Mouse (Mus musculus): ENCODE measurements at regions not wholly inside any gene's neighbourhood (a gene's known extent, or its start where the extent isn't known, plus 50 kb on each side); places are given as distances from the start of the nearest gene placed in this dataset.

GRCm38 (mm10) chr7:115086542-115087448 lies 343.3 kb downstream of the Insc start:
- WGBS: 80% methylated on average over 4 of the region's 4 CpGs
- Histone ChIP-seq H3K4me2 (replicated peaks; ENCODE audit: low read depth, low read length) (no peak overlapping the region), H3K9me3 (ENCODE audit: control insufficient read depth, low read length) (no peaks in the 10 kb centered on the region), H3K4me1 (replicated peaks; ENCODE audit: control insufficient read depth, insufficient read depth, low read length) (no peaks in the 10 kb centered on the region), H3K27ac (ENCODE audit: low read depth, low read length) (no peak overlapping the region), H3K4me3 (ENCODE audit: low read depth, low read length) (no peak overlapping the region), H3K9ac (ENCODE audit: low read depth, low read length) (no peak overlapping the region), H3K27me3 (ENCODE audit: control insufficient read depth, insufficient read depth, low read length) (no peaks in the 10 kb centered on the region), H3K36me3 (ENCODE audit: control insufficient read depth, insufficient read depth, low read length) (no peaks in the 10 kb centered on the region)
- DNase-seq (ENCODE audit: low spot score): no peak
- ATAC-seq (ENCODE audit: low FRiP score): no peak

- H3K4me1 ChIP-seq (replicated peaks; ENCODE audit: control insufficient read depth, insufficient read depth, low read length): no peaks in the 10 kb centered on the region
- H3K4me2 ChIP-seq (replicated peaks; ENCODE audit: low read depth, low read length): no peak overlapping the region
- no peaks in the 10 kb centered on the region for H3K9me3 ChIP-seq (ENCODE audit: control insufficient read depth, low read length)
- no peaks in the 10 kb centered on the region for H3K36me3 ChIP-seq (ENCODE audit: control insufficient read depth, insufficient read depth, low read length)
- ATAC-seq (ENCODE audit: low FRiP score) (no peak), DNase-seq (ENCODE audit: low spot score) (no peak)
- H3K27ac ChIP-seq (ENCODE audit: low read depth, low read length): no peak overlapping the region
- no peak overlapping the region for H3K9ac ChIP-seq (ENCODE audit: low read depth, low read length)
- no peak overlapping the region for H3K4me3 ChIP-seq (ENCODE audit: low read depth, low read length)
- no peaks in the 10 kb centered on the region for H3K27me3 ChIP-seq (ENCODE audit: control insufficient read depth, insufficient read depth, low read length)
- 96% methylated on average over 3 of the region's 3 CpGs for WGBS
Observed at GRCm38 (mm10) chr7:115092481-115093050, 349.1 kb downstream of the Insc start.

GRCm38 (mm10) chr7:115106041-115106440 lies 362.5 kb downstream of the Insc start:
- DNase-seq (ENCODE audit: low spot score) (no peak), ATAC-seq (ENCODE audit: low FRiP score) (no peak)
- 83% methylated on average over 2 of the region's 2 CpGs for WGBS
- Histone ChIP-seq H3K27me3 (ENCODE audit: control insufficient read depth, insufficient read depth, low read length) (no peaks in the 10 kb centered on the region), H3K27ac (ENCODE audit: low read depth, low read length) (no peak overlapping the region), H3K4me3 (ENCODE audit: low read depth, low read length) (no peak overlapping the region), H3K9me3 (ENCODE audit: control insufficient read depth, low read length) (no peaks in the 10 kb centered on the region), H3K9ac (ENCODE audit: low read depth, low read length) (no peak overlapping the region), H3K36me3 (ENCODE audit: control insufficient read depth, insufficient read depth, low read length) (no peaks in the 10 kb centered on the region), H3K4me2 (replicated peaks; ENCODE audit: low read depth, low read length) (no peak overlapping the region), H3K4me1 (replicated peaks; ENCODE audit: control insufficient read depth, insufficient read depth, low read length) (no peaks in the 10 kb centered on the region)

- Histone ChIP-seq H3K36me3 (ENCODE audit: control insufficient read depth, insufficient read depth, low read length) (no peaks in the 10 kb centered on the region), H3K9ac (ENCODE audit: low read depth, low read length) (no peak overlapping the region), H3K4me2 (replicated peaks; ENCODE audit: low read depth, low read length) (no peak overlapping the region), H3K27ac (ENCODE audit: low read depth, low read length) (no peak overlapping the region), H3K9me3 (ENCODE audit: control insufficient read depth, low read length) (no peaks in the 10 kb centered on the region), H3K4me1 (replicated peaks; ENCODE audit: control insufficient read depth, insufficient read depth, low read length) (no peaks in the 10 kb centered on the region), H3K27me3 (ENCODE audit: control insufficient read depth, insufficient read depth, low read length) (no peaks in the 10 kb centered on the region), H3K4me3 (ENCODE audit: low read depth, low read length) (no peak overlapping the region)
- no peak for DNase-seq (ENCODE audit: low spot score)
- no peak for ATAC-seq (ENCODE audit: low FRiP score)
- WGBS: 56% methylated on average over 3 of the region's 3 CpGs
Observed at GRCm38 (mm10) chr7:115112282-115112681, 368.8 kb downstream of the Insc start.

- 51% methylated on average over 2 of the region's 2 CpGs for WGBS
- DNase-seq (ENCODE audit: low spot score): peak; percentile 13
Observed at GRCm38 (mm10) chr7:115123283-115123682, 379.8 kb downstream of the Insc start.

GRCm38 (mm10) chr7:115129001-115129400 lies 385.5 kb downstream of the Insc start:
- H3K27me3 ChIP-seq (ENCODE audit: control insufficient read depth, insufficient read depth, low read length): no peaks in the 10 kb centered on the region
- H3K9ac ChIP-seq (ENCODE audit: low read depth, low read length): no peak overlapping the region
- H3K9me3 ChIP-seq (ENCODE audit: control insufficient read depth, low read length): no peaks in the 10 kb centered on the region
- H3K4me2 ChIP-seq (replicated peaks; ENCODE audit: low read depth, low read length): no peak overlapping the region
- no peak for DNase-seq (ENCODE audit: low spot score)
- no peak for ATAC-seq (ENCODE audit: low FRiP score)
- no peak overlapping the region for H3K27ac ChIP-seq (ENCODE audit: low read depth, low read length)
- H3K4me3 ChIP-seq (ENCODE audit: low read depth, low read length): no peak overlapping the region
- H3K36me3 ChIP-seq (ENCODE audit: control insufficient read depth, insufficient read depth, low read length): no peaks in the 10 kb centered on the region
- H3K4me1 ChIP-seq (replicated peaks; ENCODE audit: control insufficient read depth, insufficient read depth, low read length): no peaks in the 10 kb centered on the region
- WGBS: 41% methylated on average over 3 of the region's 3 CpGs

More at GRCm38 (mm10) chr7:115123283-115123682, 379.8 kb downstream of the Insc start:
- no peak overlapping the region for H3K4me2 ChIP-seq (replicated peaks; ENCODE audit: low read depth, low read length)
- H3K4me3 ChIP-seq (ENCODE audit: low read depth, low read length): no peak overlapping the region
- H3K9me3 ChIP-seq (ENCODE audit: control insufficient read depth, low read length): no peaks in the 10 kb centered on the region
- no peak overlapping the region for H3K27ac ChIP-seq (ENCODE audit: low read depth, low read length)
- H3K9ac ChIP-seq (ENCODE audit: low read depth, low read length): no peak overlapping the region
- no peaks in the 10 kb centered on the region for H3K4me1 ChIP-seq (replicated peaks; ENCODE audit: control insufficient read depth, insufficient read depth, low read length)
- no peaks in the 10 kb centered on the region for H3K36me3 ChIP-seq (ENCODE audit: control insufficient read depth, insufficient read depth, low read length)
- H3K27me3 ChIP-seq (ENCODE audit: control insufficient read depth, insufficient read depth, low read length): no peaks in the 10 kb centered on the region
- ATAC-seq (ENCODE audit: low FRiP score): no peak

- no peak overlapping the region for H3K27ac ChIP-seq (ENCODE audit: low read depth, low read length)
- no peaks in the 10 kb centered on the region for H3K9me3 ChIP-seq (ENCODE audit: control insufficient read depth, low read length)
- WGBS: 70% methylated on average over 10 of the region's 10 CpGs
- DNase-seq (ENCODE audit: low spot score) (no peak), ATAC-seq (ENCODE audit: low FRiP score) (0 out of 2 replicates have a peak, but pooled peaks have one; percentile 40)
- H3K36me3 ChIP-seq (ENCODE audit: control insufficient read depth, insufficient read depth, low read length): no peaks in the 10 kb centered on the region
- no peaks in the 10 kb centered on the region for H3K4me1 ChIP-seq (replicated peaks; ENCODE audit: control insufficient read depth, insufficient read depth, low read length)
- H3K27me3 ChIP-seq (ENCODE audit: control insufficient read depth, insufficient read depth, low read length): no peaks in the 10 kb centered on the region
- no peak overlapping the region for H3K4me2 ChIP-seq (replicated peaks; ENCODE audit: low read depth, low read length)
- H3K4me3 ChIP-seq (ENCODE audit: low read depth, low read length): no peak overlapping the region
- no peak overlapping the region for H3K9ac ChIP-seq (ENCODE audit: low read depth, low read length)
Observed at GRCm38 (mm10) chr7:115131259-115131969, 387.9 kb downstream of the Insc start.

- ATAC-seq (ENCODE audit: low FRiP score): peak; percentile 54; the same call in 1 of the 2 replicates
- no peak overlapping the region for H3K27ac ChIP-seq (ENCODE audit: low read depth, low read length)
- no peak overlapping the region for H3K4me2 ChIP-seq (replicated peaks; ENCODE audit: low read depth, low read length)
- H3K36me3 ChIP-seq (ENCODE audit: control insufficient read depth, insufficient read depth, low read length): no peaks in the 10 kb centered on the region
- H3K4me1 ChIP-seq (replicated peaks; ENCODE audit: control insufficient read depth, insufficient read depth, low read length): no peaks in the 10 kb centered on the region
- no peaks in the 10 kb centered on the region for H3K9me3 ChIP-seq (ENCODE audit: control insufficient read depth, low read length)
- H3K9ac ChIP-seq (ENCODE audit: low read depth, low read length): no peak overlapping the region
- DNase-seq (ENCODE audit: low spot score): peak; percentile 76
- H3K27me3 ChIP-seq (ENCODE audit: control insufficient read depth, insufficient read depth, low read length): no peaks in the 10 kb centered on the region
- no peak overlapping the region for H3K4me3 ChIP-seq (ENCODE audit: low read depth, low read length)
- 43% methylated on average over 11 of the region's 11 CpGs for WGBS
Observed at GRCm38 (mm10) chr7:115131970-115132551, 388.6 kb downstream of the Insc start.
